Mouse (Mus musculus): Measurements from ENCODE around the gene H13.
"Not testable (repeated sequence)": the region's sequence is repeated elsewhere in the genome, so short reads cannot be mapped to it uniquely, and the experiment has no call there.

The H13 gene

GRCm38 (mm10) chr2:152661163-152661562, 8.1 kb upstream of the H13 start:
- DNase-seq (ENCODE audit: low read depth), result no peak

GRCm38 (mm10) chr2:152666191-152666590, 3.1 kb upstream of the H13 start:
- DNase-seq (ENCODE audit: low read depth), result not testable (repeated sequence)

GRCm38 (mm10) chr2:152669639-152670484, 601 bp downstream of the H13 start:
- peak; percentile 56 for DNase-seq (ENCODE audit: low read depth)

GRCm38 (mm10) chr2:152670983-152671641, 1.9 kb downstream of the H13 start:
- DNase-seq (ENCODE audit: low read depth), result peak; percentile 83

- peak; percentile 84 for DNase-seq (ENCODE audit: low read depth)
Measured at GRCm38 (mm10) chr2:152671642-152671999, 2.4 kb downstream of the H13 start.

GRCm38 (mm10) chr2:152672166-152672565, 2.9 kb downstream of the H13 start:
- no peak for DNase-seq (ENCODE audit: low read depth)

GRCm38 (mm10) chr2:152674148-152674547, 4.9 kb downstream of the H13 start:
- DNase-seq (ENCODE audit: low read depth), result no peak

GRCm38 (mm10) chr2:152675252-152675791, 6.1 kb downstream of the H13 start:
- no peak for DNase-seq (ENCODE audit: low read depth)

GRCm38 (mm10) chr2:152678302-152678701, 9.0 kb downstream of the H13 start:
- DNase-seq (ENCODE audit: low read depth), result peak; percentile 58

- DNase-seq (ENCODE audit: low read depth), result no peak
Measured at GRCm38 (mm10) chr2:152678925-152679324, 9.7 kb downstream of the H13 start.

GRCm38 (mm10) chr2:152679701-152680355, 10.6 kb downstream of the H13 start:
- DNase-seq (ENCODE audit: low read depth), result no peak

- DNase-seq (ENCODE audit: low read depth), result no peak
Measured at GRCm38 (mm10) chr2:152683086-152683485, 13.8 kb downstream of the H13 start.

GRCm38 (mm10) chr2:152686399-152686798, 17.1 kb downstream of the H13 start:
- no peak for DNase-seq (ENCODE audit: low read depth)

GRCm38 (mm10) chr2:152686806-152687267, 17.6 kb downstream of the H13 start, which contains the start of gene Mcts2:
Gene Mcts2, plus strand, starts transcription at chr2:152687035.
- no peak for DNase-seq (ENCODE audit: low read depth)

- DNase-seq (ENCODE audit: low read depth), result no peak
Measured at GRCm38 (mm10) chr2:152691564-152692217, 22.4 kb downstream of the H13 start.

GRCm38 (mm10) chr2:152693233-152693632, 24.0 kb downstream of the H13 start:
- DNase-seq (ENCODE audit: low read depth), result peak; percentile 85

- no peak for DNase-seq (ENCODE audit: low read depth)
Measured at GRCm38 (mm10) chr2:152693735-152694134, 24.5 kb downstream of the H13 start.

- no peak for DNase-seq (ENCODE audit: low read depth)
Measured at GRCm38 (mm10) chr2:152694708-152695107, 25.4 kb downstream of the H13 start.

GRCm38 (mm10) chr2:152696016-152696415, 26.8 kb downstream of the H13 start:
- no peak for DNase-seq (ENCODE audit: low read depth)

GRCm38 (mm10) chr2:152696476-152697164, 27.4 kb downstream of the H13 start:
- peak; percentile 89 for DNase-seq (ENCODE audit: low read depth)

- DNase-seq (ENCODE audit: low read depth), result no peak
Measured at GRCm38 (mm10) chr2:152700138-152700537, 30.9 kb downstream of the H13 start.

Data from induced T-regulatory cell, adult 2 months (primary cell).